Mouse (Mus musculus) limb, embryonic 11.5 days (tissue): ENCODE results near the gene Mfsd11. TPM values are rescaled to one million over a fixed set of nuclear protein-coding genes. Genes with fewer than 3 reads are reported as not detected.

Experiments
- ATAC-seq: fragments of 200-750 bp; cut with Nextera tagmentation; 2 replicates; pipeline ENCODE4 v1.8.0; 2017; ENCODE audit warnings: low read depth; ENCODE audit not compliant: insufficient number of reproducible peaks, low FRiP score, low TSS enrichment
- DNase-seq: peaks from one replicate; pipeline ENCODE4 v3.0.0-alpha.2; 2015; ENCODE audit warnings: low spot score
- H3K27ac ChIP-seq: fragments of 300-500 bp; sonication (generic); replicated peaks from 2 replicates; pipeline ENCODE4 v1.5.1; 2014; ENCODE audit warnings: low read depth, mild to moderate bottlenecking, low read length
- H3K27me3 ChIP-seq: fragments of 300-500 bp; sonication (generic); 2 replicates; pipeline ENCODE4 v1.6.1; 2014; ENCODE audit warnings: mild to moderate bottlenecking, low read length, mixed read lengths; ENCODE audit not compliant: control insufficient read depth, insufficient read depth
- H3K36me3 ChIP-seq: fragments of 300-500 bp; sonication (generic); 2 replicates; pipeline ENCODE4 v1.6.1; 2014; ENCODE audit warnings: mild to moderate bottlenecking, low read length, moderate library complexity, mixed read lengths; ENCODE audit not compliant: control insufficient read depth, insufficient read depth
- H3K4me1 ChIP-seq: fragments of 300-500 bp; sonication (generic); 2 replicates; pipeline ENCODE4 v1.6.1; 2014; ENCODE audit warnings: low read length, mixed read lengths; ENCODE audit not compliant: control insufficient read depth, insufficient read depth
- H3K4me2 ChIP-seq: fragments of 300-500 bp; sonication (generic); 2 replicates; pipeline ENCODE4 v1.6.1; 2014; ENCODE audit warnings: low read depth, mild to moderate bottlenecking, moderate library complexity; ENCODE audit not compliant: severe bottlenecking
- H3K4me3 ChIP-seq: fragments of 300-500 bp; sonication (generic); 2 replicates; pipeline ENCODE4 v1.5.1; 2014; ENCODE audit warnings: low read depth, low read length
- H3K9ac ChIP-seq: fragments of 300-500 bp; sonication (generic); 2 replicates; pipeline ENCODE4 v1.6.1; 2014; ENCODE audit warnings: mild to moderate bottlenecking, low read length
- H3K9me3 ChIP-seq: fragments of 300-500 bp; sonication (generic); 2 replicates; pipeline ENCODE4 v1.6.1; 2016; ENCODE audit warnings: low read length; ENCODE audit not compliant: control insufficient read depth
- WGBS: fragments of 180-500 bp; shearing (Covaris S2); extraction: QIAGEN DNeasy Blood & Tissue Kit; methylation state at CpG from one replicate; pipeline ENCODE4 v1.1.7; 2014; 5-methylcytosine and 5-hydroxymethylcytosine counted together
- polyA plus RNA-seq: library from polyadenylated mRNA; unstranded; fragments of >200 nt; fragmentation: Nextera tagmentation; extraction: Ambion mirVana; gene quantifications from 2 replicates; pipeline ENCODE4 v1.2.1, GENCODE M21; 2014

Mfsd11 gene
- polyA plus RNA-seq, 1 experiment from 2014 or later = 28.0 TPM

DNA sequence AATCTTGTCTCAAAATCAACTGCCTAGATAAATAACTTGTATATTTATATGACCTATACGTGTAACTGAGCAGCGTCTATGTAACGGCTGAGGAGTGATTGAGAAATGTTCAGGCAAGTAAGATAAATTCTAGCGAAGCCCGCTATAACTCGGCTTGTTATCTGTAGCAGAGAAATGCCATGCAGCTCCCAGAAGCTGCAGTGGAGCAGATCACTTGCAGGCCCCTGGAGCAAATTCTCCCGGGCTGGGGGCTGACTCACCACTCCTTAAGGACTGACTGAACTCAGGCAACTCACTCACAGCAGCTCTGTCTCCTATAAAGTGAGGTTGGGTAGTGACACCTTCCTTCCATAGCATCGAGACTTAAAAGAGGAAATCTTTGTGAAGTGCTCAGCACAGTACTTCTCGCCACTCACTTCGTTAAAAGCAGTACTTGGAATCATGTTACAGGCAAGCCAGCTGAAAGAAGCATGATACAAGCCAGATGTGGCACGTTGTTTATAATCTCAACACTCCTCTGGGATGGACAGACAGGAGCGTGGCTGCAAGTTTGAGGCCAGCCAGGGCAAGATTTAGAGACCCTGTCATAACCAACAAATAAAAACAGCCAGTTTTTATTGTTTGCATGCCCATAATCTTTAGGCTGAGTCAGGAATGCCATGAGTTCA lies 5.1 kb downstream of the Mfsd11 start:
- Histone ChIP-seq H3K36me3 (peaks cover 3% of the 10 kb centered on the region; the same call in 1 of the 2 replicates), H3K4me1 (peaks cover 10% of the 10 kb centered on the region; the same call in 1 of the 2 replicates), H3K27me3 (no peaks in the 10 kb centered on the region), H3K27ac (0 out of 2 replicates have a peak overlapping the region, but pooled peaks have one; percentile 1), H3K4me3 (no peak overlapping the region), H3K4me2 (no peak overlapping the region), H3K9ac (no peak overlapping the region), H3K9me3 (no peaks in the 10 kb centered on the region)
- DNase-seq = peak; percentile 40
- no peak for ATAC-seq
- 38% methylated on average over 12 of the region's 12 CpGs for WGBS

GRCm38 (mm10) chr11:116864444-116864843 lies 12.2 kb downstream of the Mfsd11 start:
- no peaks in the 10 kb centered on the region for H3K9me3 ChIP-seq
- no peaks in the 10 kb centered on the region for H3K27me3 ChIP-seq
- H3K4me2 ChIP-seq = no peak overlapping the region
- no peak overlapping the region for H3K27ac ChIP-seq
- WGBS = 80% methylated on average over 10 of the region's 10 CpGs
- H3K9ac ChIP-seq = no peak overlapping the region
- DNase-seq (no peak), ATAC-seq (no peak)
- peaks cover 5% of the 10 kb centered on the region; the same call in 1 of the 2 replicates for H3K36me3 ChIP-seq
- no peaks in the 10 kb centered on the region for H3K4me1 ChIP-seq
- H3K4me3 ChIP-seq = no peak overlapping the region

DNA sequence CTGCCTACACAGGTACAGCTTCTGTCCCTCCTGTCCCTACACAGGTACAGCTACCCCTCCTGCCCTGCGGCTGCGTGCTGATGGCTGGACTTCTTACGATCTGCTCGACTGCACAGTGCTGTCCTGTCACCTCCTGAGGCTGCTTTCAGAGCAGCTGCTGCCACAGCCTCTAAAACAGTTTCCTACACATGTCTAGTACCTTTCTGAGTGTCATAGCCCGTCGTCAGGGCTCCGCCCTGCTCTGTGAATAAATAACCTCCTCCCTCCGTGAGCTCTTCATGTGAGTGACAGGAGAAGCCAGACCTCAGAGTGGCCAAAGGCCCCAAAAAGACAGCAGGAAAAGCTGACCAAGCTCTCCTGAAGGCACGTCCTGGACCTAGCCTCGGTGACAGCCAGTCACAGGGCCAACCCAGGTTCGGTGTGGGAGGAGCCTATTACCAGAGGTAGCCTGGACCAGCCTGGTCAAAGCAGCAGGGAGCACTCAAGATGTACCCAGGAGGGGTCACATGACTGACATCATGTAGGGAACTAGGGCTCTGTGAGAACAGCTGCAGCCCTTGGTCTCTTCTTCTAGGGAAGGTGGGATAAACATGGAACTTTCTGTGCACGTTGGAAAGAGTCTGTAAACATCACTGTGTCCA lies 13.8 kb downstream of the Mfsd11 start:
- no peak overlapping the region for H3K27ac ChIP-seq
- H3K4me3 ChIP-seq = no peak overlapping the region
- WGBS = 77% methylated on average over 12 of the region's 12 CpGs
- no peaks in the 10 kb centered on the region for H3K4me1 ChIP-seq
- no peaks in the 10 kb centered on the region for H3K27me3 ChIP-seq
- H3K9me3 ChIP-seq = no peaks in the 10 kb centered on the region
- no peak overlapping the region for H3K9ac ChIP-seq
- no peak overlapping the region for H3K4me2 ChIP-seq
- ATAC-seq (no peak), DNase-seq (no peak)
- peaks cover 10% of the 10 kb centered on the region for H3K36me3 ChIP-seq

DNA sequence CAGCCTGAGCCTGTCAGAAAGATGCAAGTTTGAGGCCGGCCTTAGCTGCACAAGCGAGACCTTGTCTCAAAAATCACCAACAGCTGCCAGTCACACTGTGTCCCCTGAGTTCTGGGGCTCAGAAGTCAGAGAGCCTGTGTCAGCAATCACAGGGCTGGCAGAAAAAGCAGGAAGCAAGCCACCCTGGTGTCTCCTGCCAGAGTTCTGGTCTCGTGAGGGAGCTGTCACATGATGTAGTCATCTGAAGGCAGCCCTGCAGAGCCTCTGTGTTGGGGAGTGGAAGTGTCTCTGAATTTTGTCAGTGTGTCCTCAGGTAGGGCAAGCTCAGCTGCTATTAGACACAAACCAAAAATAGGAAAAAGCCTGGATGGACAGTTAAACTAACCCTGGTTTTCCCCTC lies 15.9 kb downstream of the Mfsd11 start:
- Histone ChIP-seq H3K4me2 (no peak overlapping the region), H3K27ac (no peak overlapping the region)
- WGBS = 74% methylated on average over 3 of the region's 3 CpGs

DNA sequence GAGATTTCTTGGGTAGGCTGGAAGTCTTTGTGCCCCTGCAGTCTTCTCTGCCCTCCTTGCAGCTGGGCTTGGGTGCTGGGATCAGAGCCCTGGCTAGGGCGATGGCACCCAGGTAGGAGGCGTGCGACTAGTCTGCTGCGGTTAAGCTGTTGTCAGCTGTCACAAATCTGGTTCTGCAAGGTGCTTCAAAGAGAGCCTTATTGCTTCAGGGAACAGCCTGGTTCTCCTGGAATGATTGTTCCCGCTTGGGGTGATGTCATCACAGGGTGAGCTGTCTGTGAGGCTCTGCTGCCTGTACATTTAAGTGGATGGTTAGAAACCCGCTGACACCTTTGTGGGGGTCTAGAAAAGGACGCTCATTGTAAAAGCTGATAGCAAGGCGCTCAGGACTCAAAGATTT lies 17.0 kb downstream of the Mfsd11 start:
- H3K36me3 ChIP-seq = peaks cover 11% of the 10 kb centered on the region
- H3K9ac ChIP-seq = no peak overlapping the region
- no peak for DNase-seq

More for the DNA sequence above, 15.9 kb downstream of the Mfsd11 start:
- H3K4me3 ChIP-seq = no peak overlapping the region
- no peaks in the 10 kb centered on the region for H3K4me1 ChIP-seq
- no peak for ATAC-seq
- DNase-seq = no peak
- H3K9ac ChIP-seq = no peak overlapping the region
- H3K27me3 ChIP-seq = no peaks in the 10 kb centered on the region
- H3K9me3 ChIP-seq = no peaks in the 10 kb centered on the region
- H3K36me3 ChIP-seq = peaks cover 7% of the 10 kb centered on the region

DNA sequence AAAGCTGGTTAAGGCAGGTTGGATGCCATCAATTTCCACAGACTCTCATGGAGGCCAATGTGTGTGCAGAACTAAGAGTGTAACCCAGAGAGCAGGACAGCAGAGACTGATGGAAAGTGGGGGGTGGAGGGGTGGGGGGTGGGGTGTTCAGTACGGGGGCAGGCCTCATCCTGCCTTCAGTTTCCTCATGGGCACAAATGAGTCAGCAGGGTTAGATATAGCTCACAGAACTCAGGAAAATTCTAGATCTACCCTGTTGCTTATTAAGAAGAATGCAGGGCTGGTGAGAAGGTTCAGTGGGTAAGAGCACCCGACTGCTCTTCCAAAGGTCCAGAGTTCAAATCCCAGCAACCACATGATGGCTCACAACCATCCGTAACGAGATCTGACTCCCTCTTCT lies 17.4 kb downstream of the Mfsd11 start:
- Histone ChIP-seq H3K4me3 (no peak overlapping the region), H3K4me2 (no peak overlapping the region), H3K4me1 (no peaks in the 10 kb centered on the region), H3K9me3 (no peaks in the 10 kb centered on the region), H3K9ac (no peak overlapping the region), H3K27me3 (no peaks in the 10 kb centered on the region), H3K27ac (no peak overlapping the region), H3K36me3 (peaks cover 12% of the 10 kb centered on the region)
- 91% methylated on average over 4 of the region's 4 CpGs for WGBS
- ATAC-seq (no peak), DNase-seq (no peak)

More for the DNA sequence above, 17.0 kb downstream of the Mfsd11 start:
- ATAC-seq = no peak
- Histone ChIP-seq H3K4me3 (no peak overlapping the region), H3K9me3 (no peaks in the 10 kb centered on the region), H3K27me3 (no peaks in the 10 kb centered on the region), H3K4me1 (no peaks in the 10 kb centered on the region), H3K27ac (no peak overlapping the region), H3K4me2 (no peak overlapping the region)
- 86% methylated on average over 8 of the region's 8 CpGs for WGBS

DNA sequence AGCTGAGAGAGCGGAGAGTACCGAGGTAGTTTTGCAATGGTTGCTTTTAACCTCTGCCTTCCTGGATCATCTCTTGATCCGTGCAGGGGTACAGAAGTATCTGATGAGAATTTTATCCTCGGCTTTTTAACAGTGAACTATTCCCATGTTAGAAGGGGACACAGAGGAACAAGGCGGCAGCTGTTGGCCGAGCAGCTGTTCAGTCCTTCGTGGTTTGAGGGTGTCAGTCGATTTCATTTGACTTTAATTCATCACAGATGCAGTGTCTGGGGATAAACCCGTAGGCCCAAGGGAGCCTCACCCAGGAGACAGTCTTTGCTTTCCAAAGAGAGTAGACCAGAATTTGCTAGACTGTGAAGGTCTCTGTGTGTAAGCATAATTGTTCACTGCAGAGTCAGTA lies 19.3 kb downstream of the Mfsd11 start:
- Histone ChIP-seq H3K36me3 (peaks cover 12% of the 10 kb centered on the region), H3K4me3 (no peak overlapping the region), H3K27me3 (no peaks in the 10 kb centered on the region), H3K9me3 (no peaks in the 10 kb centered on the region), H3K27ac (no peak overlapping the region), H3K4me2 (no peak overlapping the region), H3K4me1 (no peaks in the 10 kb centered on the region), H3K9ac (no peak overlapping the region)
- ATAC-seq (no peak), DNase-seq (no peak)
- 75% methylated on average over 9 of the region's 9 CpGs for WGBS

DNA sequence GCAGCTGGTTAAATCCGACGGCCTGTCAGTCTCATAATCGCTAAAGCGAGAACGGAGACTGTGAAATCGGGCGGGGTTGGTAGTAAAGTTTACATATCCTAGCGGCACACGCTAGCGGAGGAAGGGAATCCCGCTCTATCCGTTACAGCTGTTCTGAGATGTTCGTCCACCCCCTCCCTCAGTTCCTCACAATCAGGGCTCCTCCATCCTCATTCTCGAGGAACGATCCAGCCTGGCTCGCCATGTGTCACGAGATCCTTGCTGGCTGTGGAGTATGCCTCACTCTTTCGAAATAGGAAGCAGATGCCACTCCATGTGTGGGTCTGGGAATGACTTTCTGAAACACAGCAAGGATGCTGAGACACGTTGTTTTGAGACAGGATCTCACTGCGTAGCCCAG lies 21.7 kb downstream of the Mfsd11 start:
- no peaks in the 10 kb centered on the region for H3K9me3 ChIP-seq
- WGBS = 82% methylated on average over 20 of the region's 20 CpGs
- H3K4me3 ChIP-seq = no peak overlapping the region
- no peak overlapping the region for H3K4me2 ChIP-seq
- no peak overlapping the region for H3K27ac ChIP-seq
- no peak overlapping the region for H3K9ac ChIP-seq
- DNase-seq = no peak
- no peak for ATAC-seq
- H3K4me1 ChIP-seq = no peaks in the 10 kb centered on the region
- no peaks in the 10 kb centered on the region for H3K27me3 ChIP-seq
- peaks cover 12% of the 10 kb centered on the region for H3K36me3 ChIP-seq
